Mouse (Mus musculus): ENCODE measurements around the gene Hopx. TPM values are rescaled to one million over a fixed set of nuclear protein-coding genes. Genes with fewer than 3 reads are reported as not detected.
"Not testable (repeated sequence)": the region's sequence is repeated elsewhere in the genome, so short reads cannot be mapped to it uniquely, and the experiment has no call there.

The Hopx gene
- total RNA-seq, 1 experiment from 2014 or later, result 1.7 TPM

GRCm38 (mm10) chr5:77099997-77100380 lies 14.9 kb downstream of the Hopx start:
- no peak for DNase-seq

DNA sequence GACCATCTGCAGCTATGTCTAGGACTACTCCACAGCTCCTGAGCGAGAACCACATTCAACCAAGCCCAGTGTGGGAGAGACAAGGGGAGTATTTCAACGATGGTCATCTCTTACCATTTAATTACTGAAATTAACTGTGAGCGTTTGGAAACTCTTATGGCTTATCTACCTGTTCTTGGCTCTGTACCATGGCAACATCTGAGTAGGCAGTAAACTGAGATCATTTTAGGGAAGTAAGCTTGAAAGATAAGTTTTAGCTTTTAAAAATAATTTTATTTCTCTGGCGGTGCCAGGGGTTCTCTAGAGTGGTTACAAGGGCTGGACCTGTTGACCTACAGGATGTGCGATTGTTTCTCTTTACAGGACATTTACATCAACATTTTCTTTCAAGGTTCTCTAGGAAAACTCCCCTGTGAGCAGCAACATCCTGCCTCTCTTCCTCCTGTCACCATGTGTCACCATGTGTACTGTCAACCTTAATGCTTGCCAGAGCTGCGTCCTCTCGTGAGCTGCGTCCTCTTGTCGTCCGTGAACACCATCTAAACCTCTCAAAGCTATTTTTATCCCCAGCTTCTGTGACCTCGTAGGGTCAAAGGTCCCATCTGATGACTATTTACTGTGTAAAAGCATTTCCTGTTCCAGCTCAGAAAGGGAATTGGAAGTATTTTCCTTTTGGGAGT lies 15.5 kb downstream of the Hopx start:
- DNase-seq, result no peak

GRCm38 (mm10) chr5:77098874-77099273 lies 16.0 kb downstream of the Hopx start:
- no peak for DNase-seq

- no peak for DNase-seq
Measured at GRCm38 (mm10) chr5:77097686-77098085, 17.2 kb downstream of the Hopx start.

DNA sequence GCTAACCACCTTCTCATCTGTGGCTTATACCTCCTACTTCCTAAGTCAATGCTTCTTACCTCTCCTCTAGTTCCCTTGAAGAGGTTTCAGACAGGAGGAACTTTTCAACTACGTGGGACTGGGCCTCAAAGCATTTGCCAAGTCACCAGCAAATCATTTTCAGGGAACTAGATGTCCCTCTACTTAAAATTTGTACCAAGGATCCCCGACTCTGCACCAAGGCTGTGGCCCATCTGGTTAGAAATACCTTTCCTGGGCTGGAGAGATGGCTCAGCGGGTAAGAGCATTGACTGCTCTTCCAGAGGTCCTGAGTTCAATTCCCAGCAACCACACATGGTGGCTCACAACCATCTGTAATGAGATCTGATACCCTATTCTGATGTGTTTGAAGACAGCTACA lies 18.7 kb downstream of the Hopx start:
- not testable (repeated sequence) for DNase-seq

- peak; percentile 85 for DNase-seq
Measured at GRCm38 (mm10) chr5:77094510-77095491, 20.1 kb downstream of the Hopx start.

GRCm38 (mm10) chr5:77093961-77094360 lies 21.0 kb downstream of the Hopx start:
- DNase-seq, result no peak

DNA sequence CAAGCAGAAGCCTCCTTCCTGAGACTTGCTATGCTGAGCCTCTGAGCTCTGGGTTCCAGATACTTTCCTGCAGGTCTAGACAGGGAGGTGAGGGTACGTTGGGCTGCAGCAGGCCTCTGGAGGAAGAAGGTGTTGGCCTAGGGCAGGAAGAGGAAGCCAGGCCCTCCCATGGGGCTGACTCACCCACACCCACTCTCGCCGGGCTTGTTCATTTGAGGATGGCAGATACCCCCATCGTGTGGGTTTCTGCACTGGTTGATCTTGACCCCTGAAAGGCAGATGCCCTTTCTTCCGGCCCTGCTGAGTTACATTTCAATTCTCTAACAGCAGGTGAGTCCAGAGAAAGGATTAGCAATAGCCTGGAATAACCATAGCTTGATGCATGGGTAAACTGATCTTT lies 22.4 kb downstream of the Hopx start:
- DNase-seq, result no peak

DNA sequence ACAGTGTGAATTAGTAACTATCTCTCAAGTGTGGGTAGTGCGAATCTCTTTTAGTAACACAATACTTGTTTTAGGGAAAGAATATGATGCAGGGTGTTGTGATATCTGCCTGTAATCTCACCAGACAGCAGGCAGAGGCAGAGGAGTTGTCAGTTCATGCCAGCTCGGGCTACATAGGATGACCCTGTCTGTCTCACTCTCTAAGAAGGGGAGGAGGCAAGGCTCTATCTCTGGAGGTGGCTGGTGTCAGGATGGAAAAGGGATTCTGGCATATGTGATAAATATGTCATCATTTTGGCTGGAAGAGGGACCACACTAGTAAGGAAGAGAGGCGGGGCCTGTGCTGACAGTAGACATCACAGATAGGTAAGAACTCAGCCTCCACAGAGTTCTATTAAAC lies 23.0 kb downstream of the Hopx start:
- DNase-seq, result no peak

- no peak for DNase-seq
Measured at GRCm38 (mm10) chr5:77090521-77091096, 24.3 kb downstream of the Hopx start.

GRCm38 (mm10) chr5:77089901-77090300 lies 25.0 kb downstream of the Hopx start:
- DNase-seq, result no peak

GRCm38 (mm10) chr5:77089294-77089693 lies 25.6 kb downstream of the Hopx start:
- DNase-seq, result peak; percentile 48

DNA sequence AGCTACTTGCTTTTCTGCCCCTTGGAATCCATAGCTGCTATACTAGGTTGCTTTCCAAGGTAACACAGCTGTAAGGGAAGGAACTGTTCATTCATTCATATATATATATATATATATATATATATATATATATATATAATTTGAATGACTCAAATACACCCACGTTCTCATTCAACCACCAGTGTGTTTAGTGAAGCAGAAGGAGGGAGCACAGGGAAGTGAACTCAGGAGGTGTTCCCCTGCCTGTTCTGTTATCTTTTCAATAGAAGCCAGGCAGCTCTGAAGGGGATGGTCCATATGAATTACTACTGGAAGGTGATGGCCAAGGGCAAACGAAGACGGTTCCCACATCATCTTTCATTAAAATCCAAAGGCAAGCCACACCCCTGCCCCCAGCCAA lies 27.8 kb downstream of the Hopx start:
- no peak for DNase-seq

- no peak for DNase-seq
Measured at GRCm38 (mm10) chr5:77086541-77086940, 28.4 kb downstream of the Hopx start.

- DNase-seq, result no peak
Measured at GRCm38 (mm10) chr5:77085753-77086450, 29.0 kb downstream of the Hopx start.

DNA sequence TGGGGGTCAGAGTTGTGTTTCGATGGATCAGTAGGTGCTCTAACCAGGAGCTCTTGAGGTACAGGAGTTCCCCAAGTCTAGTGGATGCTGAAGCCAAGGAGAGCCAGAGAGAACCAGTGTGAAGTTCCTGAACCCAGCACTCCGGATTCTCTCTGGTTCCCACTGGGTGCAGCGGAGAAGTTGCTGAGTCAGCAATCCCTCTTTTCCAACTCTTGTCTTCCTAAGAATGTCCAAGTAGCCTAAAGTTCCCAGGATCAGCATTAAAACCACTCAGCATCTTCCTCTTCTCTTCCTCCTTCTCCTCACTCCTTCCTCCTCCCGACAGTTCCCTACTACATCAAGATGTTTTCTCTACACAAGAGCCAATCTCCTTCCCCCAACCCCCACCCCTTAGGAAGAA lies 30.5 kb downstream of the Hopx start:
- no peak for DNase-seq

DNA sequence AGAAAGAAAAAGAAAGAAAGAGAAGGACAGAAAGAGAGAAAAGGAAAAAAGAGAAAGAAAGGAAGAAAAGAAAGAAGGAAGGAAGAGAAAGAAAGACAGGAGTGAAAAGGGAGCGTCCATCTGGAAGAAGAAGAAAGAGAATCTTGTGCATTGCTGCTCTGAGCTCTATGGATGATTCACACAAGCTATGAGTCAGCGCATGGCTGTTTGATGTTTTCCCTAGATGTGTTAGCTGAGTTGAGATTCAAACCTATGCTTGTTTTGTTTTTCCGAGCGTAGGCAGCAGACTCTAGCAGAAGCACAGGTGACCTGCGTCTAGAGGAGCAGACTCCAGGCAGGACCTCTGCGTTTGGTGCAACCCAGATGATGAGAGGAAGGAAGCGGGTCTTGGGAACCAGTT lies 32.2 kb downstream of the Hopx start:
- DNase-seq, result peak; percentile 12

DNA sequence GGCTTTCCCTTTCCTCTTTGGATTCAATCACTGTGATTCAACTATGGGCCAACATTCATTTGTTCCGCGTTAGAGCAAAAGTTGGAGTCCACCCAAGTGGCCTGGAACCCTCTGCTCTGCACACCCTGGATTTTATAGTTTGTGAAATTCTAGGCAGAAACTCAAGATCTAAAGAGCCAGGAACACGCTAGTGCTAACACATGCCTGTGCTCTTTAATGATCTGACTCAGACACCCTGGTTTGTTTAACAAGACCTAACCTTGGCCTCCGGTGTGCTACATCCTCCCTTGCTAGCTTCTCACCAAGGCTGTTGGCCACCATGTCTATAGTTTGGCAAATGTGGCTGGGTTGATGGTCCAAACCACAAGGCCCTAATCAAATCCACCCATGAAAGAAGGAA lies 34.2 kb downstream of the Hopx start:
- no peak for DNase-seq

DNA sequence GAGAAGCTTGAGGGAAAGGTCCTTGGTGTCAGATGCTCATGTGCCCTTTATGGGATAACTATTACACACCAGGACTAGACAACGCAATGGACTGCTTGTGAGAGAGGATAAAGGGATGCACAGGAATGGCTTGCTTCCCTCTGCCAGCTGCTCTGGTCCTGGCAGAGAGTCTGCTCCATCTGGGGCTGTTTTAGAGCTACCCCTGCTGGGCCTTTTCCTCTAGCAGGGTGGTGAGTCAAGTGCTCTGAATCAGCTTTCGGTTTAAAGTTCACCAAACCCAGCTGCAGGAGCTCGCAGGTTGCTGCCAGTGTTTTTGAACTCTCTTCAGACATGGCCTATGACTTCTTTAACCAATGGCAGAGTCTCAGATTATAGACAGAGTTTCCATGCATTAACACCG lies 39.0 kb downstream of the Hopx start:
- DNase-seq, result no peak

- DNase-seq, result peak; percentile 76
Measured at GRCm38 (mm10) chr5:77074914-77075313, 40.0 kb downstream of the Hopx start.

DNA sequence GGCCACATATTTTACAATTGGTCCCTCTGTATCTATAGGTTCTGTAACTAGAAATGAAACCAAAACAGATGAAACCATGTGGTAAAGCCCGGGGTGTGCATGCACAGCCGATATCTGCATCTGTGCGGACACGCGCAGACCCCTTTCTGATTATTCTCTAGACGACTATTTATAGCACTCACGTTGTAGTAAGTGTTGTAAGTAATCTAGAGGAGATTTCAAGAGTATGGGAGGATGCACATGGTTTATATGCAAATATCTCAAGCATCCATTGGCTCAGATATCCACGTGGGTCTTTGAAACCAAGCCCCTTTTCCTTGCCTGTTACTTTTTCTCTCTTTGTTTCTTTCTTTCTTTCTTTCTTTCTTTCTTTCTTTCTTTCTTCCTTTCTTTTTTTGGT lies 41.1 kb downstream of the Hopx start:
- no peak for DNase-seq

- no peak for DNase-seq
Measured at GRCm38 (mm10) chr5:77071626-77072025, 43.3 kb downstream of the Hopx start.

DNA sequence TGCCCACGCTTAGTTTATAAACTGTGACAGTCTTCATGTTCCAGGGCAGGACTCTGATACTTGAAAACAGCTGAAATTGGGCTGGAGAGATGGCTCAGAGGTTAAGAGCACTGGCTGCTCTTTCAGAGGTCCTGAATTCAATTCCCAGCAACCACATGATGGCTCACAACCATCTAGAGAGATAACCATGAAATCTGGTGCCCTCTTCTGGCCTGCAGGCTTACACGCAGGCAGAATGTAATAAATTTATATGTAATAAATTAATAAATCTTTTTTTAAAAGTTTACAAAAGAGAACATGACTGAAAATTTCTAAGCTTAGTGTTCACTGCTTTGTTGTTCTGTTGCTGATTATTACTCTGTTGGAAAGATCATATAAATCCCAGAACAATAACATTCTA lies 43.9 kb downstream of the Hopx start:
- no peak for DNase-seq
